Mouse (Mus musculus): Measurements from ENCODE around the gene Shld2. TPM values are rescaled to one million over a fixed set of nuclear protein-coding genes. Genes with fewer than 3 reads are reported as not detected.
A peak's percentile ranks its signal among the peaks of the same experiment; 100 is the strongest.

Gene Shld2
- 4.1 and 4.6 TPM in 2 replicates for polyA plus RNA-seq (2012; rRNA removed)

GRCm38 (mm10) chr14:34310234-34310965 lies at the start of gene Shld2, which contains the start of gene Glud1:
TSS of gene Shld2 (minus strand) at chr14:34310493.
TSS of gene Glud1 (plus strand) at chr14:34310727.
- peak within 1 kb of the TSS; percentile 98 for H3K27ac ChIP-seq (ENCODE audit: insufficient read depth, low read length)
- peak within 1 kb of the TSS; percentile 99 for H3K4me3 ChIP-seq (ENCODE audit: insufficient read depth, low read length)
- TF ChIP-seq CTCF (IDR thresholded peaks at IDR 0.05; ENCODE audit: extremely low read depth, insufficient read depth, low read length): no peak
- peak; percentile 61 for TF ChIP-seq POLR2A (IDR thresholded peaks at IDR 0.05; ENCODE audit: extremely low read depth, insufficient read depth, low read length)
- peaks cover 3% of the 10 kb centered on the region for H3K4me1 ChIP-seq (ENCODE audit: control insufficient read depth, insufficient read depth, low read length)

GRCm38 (mm10) chr14:34359676-34360244 lies 49.5 kb upstream of the Shld2 start:
- H3K4me1 ChIP-seq (ENCODE audit: control insufficient read depth, insufficient read depth, low read length): peaks cover 4% of the 10 kb centered on the region; the same call in 1 of the 2 replicates

GRCm38 (mm10) chr14:34357671-34358455 lies 47.6 kb upstream of the Shld2 start:
- no peak overlapping the region for H3K27ac ChIP-seq (ENCODE audit: insufficient read depth, low read length)

More at GRCm38 (mm10) chr14:34359676-34360244, 49.5 kb upstream of the Shld2 start:
- H3K27ac ChIP-seq (ENCODE audit: insufficient read depth, low read length): no peak overlapping the region
- TF ChIP-seq POLR2A (IDR thresholded peaks at IDR 0.05; ENCODE audit: extremely low read depth, insufficient read depth, low read length): no peak
- no peak for TF ChIP-seq CTCF (IDR thresholded peaks at IDR 0.05; ENCODE audit: extremely low read depth, insufficient read depth, low read length)
- no peak overlapping the region for H3K4me3 ChIP-seq (ENCODE audit: insufficient read depth, low read length)

DNA sequence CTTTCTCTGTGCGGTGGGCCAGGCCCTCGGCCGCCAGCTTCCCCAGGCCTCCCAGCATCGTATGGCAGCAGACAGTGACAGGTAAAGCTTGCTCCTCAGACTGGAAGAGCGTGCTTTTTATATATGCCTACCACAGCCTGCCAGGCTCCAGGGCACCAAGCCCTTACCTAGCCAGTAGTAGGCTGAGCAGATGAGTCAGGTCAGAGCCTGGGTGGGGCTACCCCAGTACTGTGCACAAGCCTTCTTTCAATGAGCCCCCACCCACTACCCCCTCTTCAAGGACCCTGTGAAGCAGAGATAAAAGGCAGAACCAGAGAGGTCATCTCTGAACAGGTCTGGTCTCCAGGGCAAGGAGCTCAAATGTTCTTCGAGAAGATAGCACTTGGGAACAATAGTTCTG lies 45.0 kb upstream of the Shld2 start, which contains the start of gene Fam25c:
Gene Fam25c (minus strand): TSS at position 133 of the 400 bp plus-strand sequence.
- Histone ChIP-seq H3K4me1 (ENCODE audit: control insufficient read depth, insufficient read depth, low read length) (peaks cover 1% of the 10 kb centered on the region; the same call in 1 of the 2 replicates), H3K4me3 (ENCODE audit: insufficient read depth, low read length) (no peak within 1 kb of the TSS), H3K27ac (ENCODE audit: insufficient read depth, low read length) (no peak within 1 kb of the TSS)
- TF ChIP-seq CTCF (IDR thresholded peaks at IDR 0.05; ENCODE audit: extremely low read depth, insufficient read depth, low read length) (no peak), POLR2A (IDR thresholded peaks at IDR 0.05; ENCODE audit: extremely low read depth, insufficient read depth, low read length) (no peak)

More at GRCm38 (mm10) chr14:34357671-34358455, 47.6 kb upstream of the Shld2 start:
- no peak for TF ChIP-seq CTCF (IDR thresholded peaks at IDR 0.05; ENCODE audit: extremely low read depth, insufficient read depth, low read length)
- TF ChIP-seq POLR2A (IDR thresholded peaks at IDR 0.05; ENCODE audit: extremely low read depth, insufficient read depth, low read length): no peak
- Histone ChIP-seq H3K4me1 (ENCODE audit: control insufficient read depth, insufficient read depth, low read length) (peaks cover 1% of the 10 kb centered on the region; the same call in 1 of the 2 replicates), H3K4me3 (ENCODE audit: insufficient read depth, low read length) (no peak overlapping the region)

- TF ChIP-seq POLR2A (IDR thresholded peaks at IDR 0.05; ENCODE audit: extremely low read depth, insufficient read depth, low read length) (no peak), CTCF (IDR thresholded peaks at IDR 0.05; ENCODE audit: extremely low read depth, insufficient read depth, low read length) (no peak)
- Histone ChIP-seq H3K4me1 (ENCODE audit: control insufficient read depth, insufficient read depth, low read length) (peaks cover 1% of the 10 kb centered on the region; the same call in 1 of the 2 replicates), H3K4me3 (ENCODE audit: insufficient read depth, low read length) (no peak overlapping the region), H3K27ac (ENCODE audit: insufficient read depth, low read length) (no peak overlapping the region)
These were observed 44.2 kb upstream of the Shld2 start for GRCm38 (mm10) chr14:34354456-34354855.

- TF ChIP-seq CTCF (IDR thresholded peaks at IDR 0.05; ENCODE audit: extremely low read depth, insufficient read depth, low read length) (no peak), POLR2A (IDR thresholded peaks at IDR 0.05; ENCODE audit: extremely low read depth, insufficient read depth, low read length) (no peak)
- Histone ChIP-seq H3K4me3 (ENCODE audit: insufficient read depth, low read length) (no peak overlapping the region), H3K27ac (ENCODE audit: insufficient read depth, low read length) (no peak overlapping the region), H3K4me1 (ENCODE audit: control insufficient read depth, insufficient read depth, low read length) (peaks cover 1% of the 10 kb centered on the region; the same call in 1 of the 2 replicates)
These were observed 43.0 kb upstream of the Shld2 start for GRCm38 (mm10) chr14:34353326-34353725.

GRCm38 (mm10) chr14:34352523-34352922 lies 42.2 kb upstream of the Shld2 start:
- no peak overlapping the region for H3K27ac ChIP-seq (ENCODE audit: insufficient read depth, low read length)
- no peaks in the 10 kb centered on the region for H3K4me1 ChIP-seq (ENCODE audit: control insufficient read depth, insufficient read depth, low read length)
- no peak overlapping the region for H3K4me3 ChIP-seq (ENCODE audit: insufficient read depth, low read length)
- TF ChIP-seq POLR2A (IDR thresholded peaks at IDR 0.05; ENCODE audit: extremely low read depth, insufficient read depth, low read length) (no peak), CTCF (IDR thresholded peaks at IDR 0.05; ENCODE audit: extremely low read depth, insufficient read depth, low read length) (no peak)

DNA sequence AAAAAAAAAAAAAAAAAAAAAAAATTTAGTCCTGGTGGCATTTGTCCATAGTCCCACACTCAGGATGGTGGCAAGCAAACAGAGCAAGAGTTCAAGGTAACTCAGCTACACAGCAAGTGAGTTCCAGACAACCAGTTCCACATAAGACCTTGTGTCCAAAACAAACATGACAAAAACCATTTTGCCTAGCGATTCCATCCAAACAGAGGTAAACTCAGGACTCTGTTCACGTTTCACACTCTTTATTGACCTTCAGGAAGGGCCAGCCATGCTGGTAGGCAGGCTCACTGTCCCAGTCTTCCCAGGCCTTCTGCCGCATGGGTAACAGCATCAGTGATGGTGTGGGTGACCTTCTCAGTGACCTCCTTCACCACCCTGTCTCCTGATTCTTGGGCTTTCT lies 41.4 kb upstream of the Shld2 start:
- TF ChIP-seq CTCF (IDR thresholded peaks at IDR 0.05; ENCODE audit: extremely low read depth, insufficient read depth, low read length) (no peak), POLR2A (IDR thresholded peaks at IDR 0.05; ENCODE audit: extremely low read depth, insufficient read depth, low read length) (no peak)
- no peak overlapping the region for H3K27ac ChIP-seq (ENCODE audit: insufficient read depth, low read length)
- no peak overlapping the region for H3K4me3 ChIP-seq (ENCODE audit: insufficient read depth, low read length)
- H3K4me1 ChIP-seq (ENCODE audit: control insufficient read depth, insufficient read depth, low read length): no peaks in the 10 kb centered on the region

DNA sequence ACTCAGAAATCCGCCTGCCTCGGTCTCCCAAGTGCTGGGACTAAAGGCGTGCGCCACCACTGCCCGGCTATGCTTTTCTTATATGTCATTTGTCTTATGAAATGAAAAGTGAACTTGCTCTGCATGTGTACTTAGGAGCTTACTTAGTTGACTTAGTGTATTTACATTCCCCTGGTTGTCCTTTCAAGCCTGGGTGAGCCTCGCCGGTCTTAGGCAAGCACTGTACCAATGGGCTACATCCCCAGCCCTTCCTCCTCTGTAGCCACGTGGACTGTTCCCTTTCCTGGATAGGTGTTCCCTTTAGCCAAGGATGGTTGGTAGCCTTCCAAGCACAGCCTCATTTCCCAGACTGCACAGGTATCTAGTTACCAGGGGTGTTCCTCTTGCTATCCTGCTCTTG lies 38.7 kb upstream of the Shld2 start:
- TF ChIP-seq POLR2A (IDR thresholded peaks at IDR 0.05; ENCODE audit: extremely low read depth, insufficient read depth, low read length): no peak
- TF ChIP-seq CTCF (IDR thresholded peaks at IDR 0.05; ENCODE audit: extremely low read depth, insufficient read depth, low read length): no peak
- H3K27ac ChIP-seq (ENCODE audit: insufficient read depth, low read length): no peak overlapping the region
- H3K4me3 ChIP-seq (ENCODE audit: insufficient read depth, low read length): no peak overlapping the region
- H3K4me1 ChIP-seq (ENCODE audit: control insufficient read depth, insufficient read depth, low read length): no peaks in the 10 kb centered on the region
